Mouse (Mus musculus): Measurements from ENCODE around the gene Olfr1218. TPM values are rescaled to one million over a fixed set of nuclear protein-coding genes. Genes with fewer than 3 reads are reported as not detected.

The Olfr1218 gene
- polyA plus RNA-seq, 1 experiment from 2014 or later = not detected

Other genes starting within 250 kb of the Olfr1218 start
- gene Olfr1202, start 246.7 kb downstream of the Olfr1218 start, polyA plus RNA-seq (2015; fragmentation: Nextera tagmentation; extraction: Ambion mirVana) = not detected in 2 replicates
- not detected in 2 replicates for gene Olfr1205, start 231.4 kb downstream of the Olfr1218 start, polyA plus RNA-seq (2015; fragmentation: Nextera tagmentation; extraction: Ambion mirVana)
- gene Olfr1204, start 211.9 kb downstream of the Olfr1218 start, polyA plus RNA-seq (2015; fragmentation: Nextera tagmentation; extraction: Ambion mirVana) = not detected in 2 replicates
- not detected in 2 replicates for gene Olfr1206, start 198.0 kb downstream of the Olfr1218 start, polyA plus RNA-seq (2015; fragmentation: Nextera tagmentation; extraction: Ambion mirVana)
- gene Olfr1208, start 158.9 kb downstream of the Olfr1218 start, polyA plus RNA-seq (2015; fragmentation: Nextera tagmentation; extraction: Ambion mirVana) = not detected in 2 replicates
- gene Olfr1209, start 146.0 kb downstream of the Olfr1218 start, polyA plus RNA-seq (2015; fragmentation: Nextera tagmentation; extraction: Ambion mirVana) = not detected in 2 replicates
- not detected in 2 replicates for gene Olfr1211, start 123.1 kb downstream of the Olfr1218 start, polyA plus RNA-seq (2015; fragmentation: Nextera tagmentation; extraction: Ambion mirVana)
- gene Olfr1212, start 107.2 kb downstream of the Olfr1218 start, polyA plus RNA-seq (2015; fragmentation: Nextera tagmentation; extraction: Ambion mirVana) = not detected in 2 replicates
- not detected in 2 replicates for gene Gm13762, start 80.9 kb downstream of the Olfr1218 start, polyA plus RNA-seq (2015; fragmentation: Nextera tagmentation; extraction: Ambion mirVana)
- not detected in 2 replicates for gene Olfr1214, start 68.5 kb downstream of the Olfr1218 start, polyA plus RNA-seq (2015; fragmentation: Nextera tagmentation; extraction: Ambion mirVana)
- gene Olfr1215, start 54.2 kb downstream of the Olfr1218 start, polyA plus RNA-seq (2015; fragmentation: Nextera tagmentation; extraction: Ambion mirVana) = not detected in 2 replicates
- gene Olfr1216, start 42.8 kb downstream of the Olfr1218 start, polyA plus RNA-seq (2015; fragmentation: Nextera tagmentation; extraction: Ambion mirVana) = not detected in 2 replicates
- not detected in 2 replicates for gene Olfr1217, start 29.1 kb downstream of the Olfr1218 start, polyA plus RNA-seq (2015; fragmentation: Nextera tagmentation; extraction: Ambion mirVana)
- gene Olfr1219, start 22.3 kb upstream of the Olfr1218 start, polyA plus RNA-seq (2015; fragmentation: Nextera tagmentation; extraction: Ambion mirVana) = not detected in 2 replicates
- not detected in 2 replicates for gene Olfr1220, start 45.6 kb upstream of the Olfr1218 start, polyA plus RNA-seq (2015; fragmentation: Nextera tagmentation; extraction: Ambion mirVana)
- gene Olfr1221, start 56.1 kb upstream of the Olfr1218 start, polyA plus RNA-seq (2015; fragmentation: Nextera tagmentation; extraction: Ambion mirVana) = not detected in 2 replicates
- not detected in 2 replicates for gene Olfr1222, start 71.9 kb upstream of the Olfr1218 start, polyA plus RNA-seq (2015; fragmentation: Nextera tagmentation; extraction: Ambion mirVana)
- not detected in 2 replicates for gene Olfr1223, start 90.4 kb upstream of the Olfr1218 start, polyA plus RNA-seq (2015; fragmentation: Nextera tagmentation; extraction: Ambion mirVana)
- gene Olfr1224-ps1, start 102.9 kb upstream of the Olfr1218 start, polyA plus RNA-seq (2015; fragmentation: Nextera tagmentation; extraction: Ambion mirVana) = not detected in 2 replicates
- gene Olfr1225, start 113.5 kb upstream of the Olfr1218 start, polyA plus RNA-seq (2015; fragmentation: Nextera tagmentation; extraction: Ambion mirVana) = not detected in 2 replicates
- not detected in 2 replicates for gene Olfr1226, start 138.9 kb upstream of the Olfr1218 start, polyA plus RNA-seq (2015; fragmentation: Nextera tagmentation; extraction: Ambion mirVana)
- not detected in 2 replicates for gene Olfr1228, start 192.9 kb upstream of the Olfr1218 start, polyA plus RNA-seq (2015; fragmentation: Nextera tagmentation; extraction: Ambion mirVana)
- gene Olfr1229, start 226.8 kb upstream of the Olfr1218 start, polyA plus RNA-seq (2015; fragmentation: Nextera tagmentation; extraction: Ambion mirVana) = not detected in 2 replicates
- gene Olfr1230, start 236.1 kb upstream of the Olfr1218 start, polyA plus RNA-seq (2015; fragmentation: Nextera tagmentation; extraction: Ambion mirVana) = not detected in 2 replicates
- gene Olfr1231, start 245.9 kb upstream of the Olfr1218 start, polyA plus RNA-seq (2015; fragmentation: Nextera tagmentation; extraction: Ambion mirVana) = not detected in 2 replicates

Measured in heart, embryonic 15.5 days (tissue).